Mouse (Mus musculus) 3T3-L1 (cell line): ENCODE results near the gene Med28.
A peak's percentile ranks its signal among the peaks of the same experiment; 100 is the strongest.

Experiments used
- DNase-seq: peaks from one replicate; pipeline ENCODE4 v3.0.0-alpha.2; 2015; ENCODE audit warnings: low read depth, low spot score

The Med28 gene

DNA sequence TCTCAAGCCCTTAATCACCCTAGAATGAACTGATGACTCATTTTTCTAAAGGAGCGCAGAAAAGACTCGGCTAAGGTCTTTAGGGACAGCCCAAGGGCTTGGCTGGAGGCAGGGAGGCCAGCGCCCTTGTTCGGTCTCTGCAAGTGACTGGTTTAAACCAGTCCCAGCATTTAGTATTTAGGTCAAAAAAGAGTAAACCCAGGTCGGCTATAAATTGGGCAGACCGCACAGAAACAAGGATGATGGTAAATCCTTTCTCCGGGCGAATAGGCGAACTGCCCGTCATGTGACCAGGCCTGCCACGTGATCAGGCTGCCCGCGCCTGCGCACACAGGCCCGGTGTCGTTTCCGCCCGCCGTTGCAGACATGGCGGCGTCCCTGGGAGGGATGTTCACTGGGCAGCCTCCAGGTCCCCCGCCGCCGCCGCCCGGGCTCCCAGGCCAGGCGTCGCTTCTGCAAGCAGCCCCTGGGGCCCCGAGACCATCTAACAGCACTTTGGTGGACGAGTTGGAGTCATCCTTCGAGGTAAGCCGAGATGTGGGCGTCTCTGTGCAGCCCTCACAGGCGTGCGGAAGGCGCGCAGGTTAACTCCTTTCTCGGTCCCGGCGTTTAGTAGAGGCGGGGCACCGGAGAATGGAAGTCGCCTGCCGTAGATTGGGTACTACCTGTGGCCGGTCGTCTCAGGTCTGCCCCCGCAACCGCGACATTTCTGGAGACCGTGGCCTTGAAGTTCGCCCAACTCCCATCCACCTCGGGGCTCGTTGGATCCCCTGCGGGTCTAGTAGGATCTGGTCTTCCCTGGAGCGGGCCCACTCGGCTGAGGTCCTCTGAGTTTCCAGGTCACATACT is at the start of gene Med28:
Med28 (plus strand) TSS at position 270 of the 849 bp plus-strand sequence.
- peak; percentile 93 for DNase-seq

GRCm38 (mm10) chr5:45472880-45473450 is 47.1 kb upstream of the Med28 start:
- peak; percentile 98 for DNase-seq

GRCm38 (mm10) chr5:45473521-45473920 is 46.5 kb upstream of the Med28 start:
- no peak for DNase-seq

GRCm38 (mm10) chr5:45474215-45474614 is 45.8 kb upstream of the Med28 start:
- peak; percentile 96 for DNase-seq

DNA sequence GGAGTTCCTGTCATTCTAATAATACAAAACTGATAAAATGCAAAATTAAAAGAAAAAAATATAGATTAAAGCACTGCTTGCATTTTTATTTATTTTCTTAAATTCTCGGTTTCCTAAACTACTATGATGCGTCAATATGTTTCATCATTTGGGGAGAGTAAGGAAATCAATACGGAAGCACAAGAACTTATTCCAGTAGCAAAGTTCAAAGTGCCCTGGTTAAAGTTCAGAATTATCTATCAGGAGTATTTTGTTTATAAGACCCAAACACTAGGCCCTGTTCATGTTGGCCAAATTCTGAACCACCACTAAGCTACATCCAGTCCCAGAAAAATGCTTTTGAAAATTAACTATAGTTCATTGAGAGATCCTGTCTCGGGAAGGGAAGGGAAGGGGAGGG is 45.3 kb upstream of the Med28 start:
- no peak for DNase-seq

DNA sequence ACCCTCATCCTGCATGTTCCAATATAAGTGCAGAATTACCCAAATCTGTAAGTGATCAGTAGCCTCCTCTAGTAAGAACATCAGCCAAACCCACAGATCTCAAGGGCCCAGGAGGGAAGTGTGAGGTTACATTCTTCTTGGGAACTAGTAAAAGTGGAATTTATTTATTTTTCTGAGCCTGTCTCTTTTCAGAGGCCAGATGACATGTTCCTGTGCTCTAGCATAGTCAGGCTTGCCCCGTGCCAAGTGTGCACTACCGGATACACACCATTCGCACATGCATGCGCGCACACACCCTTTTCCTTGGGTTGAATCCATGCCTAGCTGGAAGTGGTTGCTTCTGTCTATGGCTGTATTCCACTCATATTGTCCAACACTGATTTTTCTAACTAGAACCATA is 44.3 kb upstream of the Med28 start:
- DNase-seq: peak; percentile 71

DNA sequence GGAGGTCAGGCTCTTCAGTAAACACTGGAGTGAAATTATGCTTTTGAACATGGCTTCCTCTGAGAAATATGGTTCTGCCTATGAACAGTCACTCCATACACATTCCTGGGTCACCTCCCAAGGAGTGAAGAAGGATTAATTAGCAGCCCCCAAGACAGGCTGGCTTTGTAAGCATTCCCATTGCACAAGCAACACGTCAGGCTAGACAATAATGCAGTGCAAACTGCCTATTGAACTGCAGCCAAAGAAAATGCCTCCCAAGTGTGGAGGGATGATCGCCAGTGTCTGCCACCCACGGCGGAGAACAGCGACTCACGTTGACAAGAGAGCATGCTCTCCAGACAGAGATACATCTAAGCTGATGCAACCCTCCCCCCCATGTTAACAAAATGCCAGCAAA is 43.7 kb upstream of the Med28 start:
- DNase-seq: peak; percentile 72

DNA sequence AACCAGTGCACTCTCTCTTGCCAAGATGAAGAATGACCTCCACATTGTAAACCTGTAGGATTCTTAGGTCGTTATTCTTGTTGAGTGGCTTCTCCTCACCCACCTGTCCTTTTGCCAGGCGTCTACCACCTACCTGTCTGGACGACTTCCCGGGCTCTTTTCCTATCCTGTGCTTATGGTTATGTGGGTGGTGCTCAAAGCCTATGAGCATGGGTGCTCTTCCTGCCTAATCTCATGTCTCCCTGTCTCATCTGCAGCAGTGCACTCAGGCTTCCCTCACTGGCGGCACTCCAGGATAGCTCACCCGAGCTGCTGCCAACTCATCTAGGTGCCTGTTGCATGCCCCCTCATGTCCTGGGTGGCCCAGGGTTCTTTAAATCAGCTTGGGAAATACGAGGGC is 42.4 kb upstream of the Med28 start:
- DNase-seq: no peak

DNA sequence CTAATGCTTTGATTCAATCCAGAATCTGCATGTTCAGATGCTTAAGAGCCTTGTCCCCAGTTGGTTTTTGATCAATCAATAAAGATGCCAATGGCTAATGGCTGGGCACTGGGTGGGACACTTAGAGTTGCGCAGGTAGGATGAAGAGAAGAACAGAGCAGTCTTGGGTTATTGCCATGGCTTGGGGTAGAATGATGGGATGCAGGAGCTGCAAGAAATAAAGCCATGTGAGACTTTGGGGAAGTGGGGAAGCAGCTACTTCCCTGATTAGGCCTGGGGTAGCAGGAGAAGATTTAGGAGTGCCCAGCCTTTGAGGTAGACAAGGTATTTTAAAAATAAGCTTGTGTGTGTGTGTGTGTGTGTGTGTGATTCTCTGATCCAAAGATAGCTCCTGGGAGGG is 40.0 kb upstream of the Med28 start:
- DNase-seq: no peak

DNA sequence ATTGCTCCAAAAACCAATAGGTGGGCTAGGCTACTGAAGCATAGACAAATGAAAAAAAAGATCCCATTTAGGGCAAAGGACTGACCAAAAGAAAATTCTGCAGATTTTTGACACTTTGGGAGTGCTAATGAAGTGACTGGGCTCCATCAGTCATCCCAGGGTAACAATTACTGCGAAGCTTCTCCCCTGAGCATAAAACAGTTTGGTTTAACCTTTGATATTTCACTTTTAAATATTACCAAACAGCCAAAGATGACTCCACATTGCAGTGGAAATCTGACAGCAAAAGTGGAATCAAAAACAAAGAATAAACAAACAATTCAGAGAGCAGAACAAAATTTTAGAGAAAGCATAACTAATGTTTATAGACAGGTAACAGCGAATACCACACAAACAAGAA is 38.9 kb upstream of the Med28 start:
- no peak for DNase-seq

DNA sequence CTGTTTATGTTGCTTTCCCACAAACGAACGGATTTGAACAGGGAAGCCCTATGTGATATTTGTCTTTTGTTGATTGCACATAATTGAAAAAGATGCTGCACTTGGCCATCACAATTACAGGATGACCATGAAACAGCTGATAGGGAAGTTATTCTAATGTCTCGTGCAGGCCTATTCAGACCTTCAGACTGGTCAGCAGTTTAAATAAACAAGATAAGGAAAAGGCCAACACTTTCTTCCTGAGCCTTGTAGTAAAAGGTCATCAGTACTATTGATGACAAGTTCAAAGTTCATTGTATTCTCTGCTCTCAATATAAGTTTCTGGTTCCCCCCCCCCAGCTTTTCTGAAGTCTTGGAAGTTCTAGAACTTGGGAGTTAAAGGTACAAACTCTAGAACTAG is 37.4 kb upstream of the Med28 start:
- DNase-seq: no peak

- DNase-seq: no peak
These were observed 36.4 kb upstream of the Med28 start for GRCm38 (mm10) chr5:45483654-45484053.

- DNase-seq: no peak
These were observed 28.3 kb upstream of the Med28 start for GRCm38 (mm10) chr5:45491776-45492175.

DNA sequence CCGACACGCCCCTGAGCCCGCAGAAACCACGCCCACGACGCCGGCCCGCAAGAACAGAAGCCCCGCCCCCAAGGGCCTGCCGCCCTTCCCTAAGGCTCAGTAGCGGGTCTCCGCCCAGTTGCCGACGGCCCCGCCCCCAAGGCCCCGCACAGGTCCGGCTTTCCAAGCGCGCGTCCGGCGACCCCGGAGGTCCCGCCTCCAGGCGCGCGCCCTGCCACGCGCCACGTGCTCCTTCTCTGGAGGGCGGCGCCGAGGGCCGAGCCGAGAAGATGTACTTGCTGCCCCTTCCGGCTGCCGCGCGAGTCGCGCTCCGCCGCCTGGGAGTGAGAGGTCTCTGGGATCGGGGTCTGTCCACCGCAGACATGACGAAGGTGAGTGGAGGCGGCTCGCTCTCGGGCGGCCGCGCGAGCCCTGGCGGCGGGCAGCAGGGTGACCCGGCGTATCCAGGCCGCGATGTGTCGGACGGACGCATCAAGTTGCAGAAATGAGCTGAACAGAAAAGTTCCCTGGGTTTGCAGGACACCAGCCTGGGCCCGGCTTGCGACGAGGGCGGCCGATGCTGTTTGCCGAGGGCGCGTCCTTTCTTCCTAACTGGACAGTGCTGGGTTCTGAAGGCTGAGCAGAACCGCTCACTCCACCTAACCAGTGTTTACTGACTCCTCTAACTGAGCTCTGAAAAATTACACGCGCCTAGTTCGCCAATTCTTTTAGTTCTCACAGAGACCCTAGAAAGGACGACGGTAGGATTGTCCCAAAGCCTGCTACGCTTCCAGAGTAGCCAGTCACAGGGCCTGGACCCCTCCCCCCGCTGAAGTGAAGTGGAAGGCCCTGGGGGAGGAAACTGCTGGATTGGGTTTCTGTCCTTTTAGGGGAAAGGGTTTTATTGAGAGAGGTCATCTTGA is 26.6 kb upstream of the Med28 start, which contains the start of gene Lap3:
Lap3 (plus strand) TSS at position 184 of the 902 bp plus-strand sequence.
- peak; percentile 98 for DNase-seq

DNA sequence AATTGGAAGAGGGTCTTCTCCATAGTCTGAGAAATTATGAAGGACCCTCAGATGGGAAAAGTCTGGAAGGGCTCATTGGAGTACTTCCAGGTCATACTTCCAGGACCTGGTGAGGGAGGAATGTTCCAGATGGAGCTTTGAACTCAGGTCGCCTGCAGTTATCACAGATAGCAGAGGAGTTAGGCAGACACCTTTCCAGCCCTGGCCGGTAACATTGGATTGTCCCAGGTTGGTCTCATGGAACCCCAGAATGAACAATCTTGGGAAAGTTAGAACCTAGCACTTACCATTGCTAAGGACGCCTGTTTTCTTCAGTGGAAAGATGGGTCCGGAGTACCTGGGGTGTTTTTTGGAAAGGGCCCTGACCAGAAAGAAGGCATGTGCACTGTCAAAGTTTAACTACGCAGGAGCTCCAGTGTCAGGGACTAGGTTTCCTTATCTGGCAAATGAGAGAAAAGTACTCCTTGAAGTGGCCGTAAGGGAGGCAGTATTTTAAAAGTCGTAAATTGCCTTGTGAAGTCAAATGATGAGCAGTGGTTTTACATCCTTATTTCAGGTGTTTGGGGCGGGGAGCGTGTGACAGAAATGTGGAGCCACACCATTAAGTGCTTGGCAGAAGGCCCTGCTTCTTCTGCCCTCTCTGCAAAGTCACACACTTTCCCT is 25.8 kb upstream of the Med28 start:
- DNase-seq: no peak

DNA sequence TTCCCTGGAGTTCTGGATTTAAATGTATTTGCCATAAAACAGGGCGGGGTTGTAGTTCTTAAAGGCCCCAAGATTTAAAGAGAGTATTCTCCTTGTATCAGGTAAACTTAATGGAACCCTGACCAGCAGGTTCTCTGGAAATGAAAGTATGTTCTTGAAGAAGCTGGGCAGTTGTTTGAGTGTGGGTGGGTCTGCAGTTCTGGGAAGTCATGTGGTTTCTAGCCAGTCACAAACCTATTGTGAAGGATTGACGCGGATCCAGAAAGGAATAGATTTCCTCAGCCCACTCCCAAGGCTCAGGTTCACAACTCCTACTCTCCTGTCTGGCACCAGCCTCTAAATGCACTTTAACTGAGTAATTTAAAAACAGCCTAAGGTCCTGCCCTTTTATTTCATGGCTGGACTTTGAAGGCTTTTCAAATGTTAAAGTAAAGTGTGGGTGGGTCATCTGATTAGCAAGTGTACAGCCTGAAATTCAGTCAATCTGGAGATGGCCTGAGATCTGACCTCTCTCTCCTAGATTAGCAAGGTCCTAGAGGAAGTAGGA is 24.5 kb upstream of the Med28 start:
- DNase-seq: no peak

- DNase-seq: no peak
These were observed 24.0 kb upstream of the Med28 start for GRCm38 (mm10) chr5:45496042-45496441.

DNA sequence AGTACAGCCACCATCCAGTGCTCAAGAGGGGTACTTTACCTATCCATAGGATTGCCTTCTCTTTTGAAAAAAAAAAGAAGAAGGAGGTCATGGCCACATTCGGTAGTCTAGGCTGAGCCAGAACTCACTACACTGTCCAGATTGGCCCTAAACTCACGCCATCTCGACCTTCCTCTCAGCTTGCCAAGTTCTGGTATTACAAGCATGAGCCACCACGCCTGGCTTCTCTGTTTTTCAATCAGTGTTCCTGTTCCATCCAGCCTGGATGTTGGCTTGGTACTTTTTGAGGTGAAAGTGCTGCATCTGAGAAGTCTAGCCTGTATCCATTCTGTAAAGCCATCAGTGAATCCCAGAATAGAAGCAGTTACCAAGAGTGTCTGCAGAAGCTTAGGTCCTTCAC is 23.6 kb upstream of the Med28 start:
- DNase-seq: no peak

DNA sequence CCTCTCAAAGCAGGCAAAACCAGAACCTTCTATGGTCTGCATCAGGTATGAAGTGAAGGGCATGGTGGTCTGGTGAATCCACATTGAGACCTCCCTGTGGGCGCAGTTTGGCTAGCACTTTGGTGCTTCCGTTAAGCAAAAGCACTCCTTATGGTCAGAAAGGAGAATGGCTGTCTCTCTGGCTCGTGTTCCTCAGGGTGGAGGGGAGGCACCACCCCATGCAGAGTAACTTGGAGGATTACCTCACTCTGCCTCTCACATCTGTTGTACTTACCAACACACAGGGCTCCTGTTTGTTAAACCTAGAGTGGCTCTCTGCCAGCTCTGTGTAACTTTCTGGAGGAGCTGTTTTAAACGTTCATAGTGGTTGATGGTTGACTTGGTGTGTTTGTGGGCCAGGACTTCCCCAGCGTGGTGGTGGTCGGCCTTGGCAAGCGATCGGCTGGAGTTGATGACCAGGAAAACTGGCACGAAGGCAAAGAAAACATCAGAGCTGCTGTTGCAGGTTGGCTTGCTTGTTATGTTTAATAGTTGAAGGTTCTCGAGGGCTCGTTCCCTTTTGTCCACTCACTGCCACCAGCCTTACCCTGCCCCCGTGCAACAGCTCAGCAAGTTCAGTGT is 23.0 kb upstream of the Med28 start:
- peak; percentile 43 for DNase-seq

DNA sequence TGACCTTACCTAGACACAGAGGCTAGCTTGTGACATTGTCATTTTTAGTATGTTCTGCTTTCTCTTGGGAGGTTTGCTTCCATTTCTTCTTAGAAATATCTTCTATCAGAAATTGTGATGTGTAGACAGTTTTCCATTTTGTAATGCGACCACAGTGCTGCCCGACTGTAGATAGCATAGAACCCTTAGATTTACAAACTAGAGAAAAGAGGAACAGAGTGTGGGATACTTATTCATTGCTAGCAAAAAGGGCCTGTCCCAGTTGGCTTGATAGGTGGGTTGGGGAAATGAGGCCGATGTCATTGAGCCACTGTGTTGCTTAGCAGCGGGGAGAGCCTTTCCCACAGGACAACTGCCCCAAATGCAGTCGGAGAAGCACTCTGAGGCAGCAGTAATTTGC is 22.5 kb upstream of the Med28 start:
- no peak for DNase-seq

- no peak for DNase-seq
These were observed 10.0 kb upstream of the Med28 start for GRCm38 (mm10) chr5:45510071-45510470.
